Mouse (Mus musculus) thymus, adult 18-20 months (tissue): ENCODE results near the gene Ppp4r3a.

Source experiments
- DNase-seq, 2 experiments: peaks; one replicate each; pipeline ENCODE4 v3.0.0; 2022; ENCODE audit warnings: mixed read lengths in 2 of 2

Ppp4r3a gene

GRCm38 (mm10) chr12:100991119-100991518, 92.4 kb downstream of the Ppp4r3a start:
- DNase-seq, result no peak

- no peak for DNase-seq
Measured at GRCm38 (mm10) chr12:100990291-100990690, 93.2 kb downstream of the Ppp4r3a start.

GRCm38 (mm10) chr12:100989780-100990288, 93.7 kb downstream of the Ppp4r3a start:
- no peak for DNase-seq
